ENCODE assay signal across 9 mouse cellular contexts in the genomic region with DNA sequence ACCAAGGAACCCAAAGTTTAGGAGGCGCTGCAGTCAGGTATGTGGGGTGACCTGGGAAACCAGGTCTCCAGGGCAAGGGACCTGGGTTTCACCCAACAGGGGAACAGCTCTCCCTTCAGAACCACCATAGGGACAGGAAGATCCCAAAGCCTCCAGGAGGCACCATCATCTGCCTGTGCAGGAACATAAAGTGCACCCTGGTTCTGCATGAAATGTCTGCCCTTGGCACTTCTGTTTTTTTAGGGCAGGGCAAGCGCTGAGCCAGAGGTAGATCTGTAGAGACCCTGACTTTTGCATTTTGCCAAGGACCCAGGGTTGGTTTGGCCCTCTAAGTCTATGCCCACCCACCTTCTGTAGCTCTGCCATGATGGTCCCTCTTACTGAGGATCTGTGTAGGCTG. TPM values are rescaled to one million over a fixed set of nuclear protein-coding genes. Genes with fewer than 3 reads are reported as not detected.
DNase-seq lines count a peak whose midpoint lies in the region; ATAC-seq and TF ChIP-seq lines count a peak whose summit lies in the region.
"Had no signal": no experiment of that assay in that cellular context is flagged by ENCODE, and none has a peak within 500 bp of the region (broad histone marks: within the 10 kb centered on the region; RNA-seq: fewer than 3 reads in every experiment).

No protein-coding gene starts in this region.

- peak overlapping the region; percentile 97; the same call in 1 of the 2 replicates for H3K27ac ChIP-seq in heart, embryonic 15.5 days
- peak overlapping the region; percentile 91 for H3K27ac ChIP-seq in forebrain, embryonic 15.5 days (replicated peaks)
- H3K27ac ChIP-seq in liver, embryonic 14.5 days: no peak overlapping the region

- H3K4me2 ChIP-seq in heart, embryonic 15.5 days: peak overlapping the region; percentile 90
- H3K4me2 ChIP-seq in forebrain, embryonic 15.5 days (replicated peaks): no peak overlapping the region
- H3K4me2 ChIP-seq in liver, embryonic 14.5 days (ENCODE audit: low read depth): peak overlapping the region; percentile 87

- peak overlapping the region; percentile 91; the same call in 1 of the 2 replicates for H3K9ac ChIP-seq in heart, embryonic 15.5 days
- H3K9ac ChIP-seq in forebrain, embryonic 15.5 days (replicated peaks): no peak overlapping the region
- no peak overlapping the region for H3K9ac ChIP-seq in liver, embryonic 14.5 days (replicated peaks)

- H3K36me3 ChIP-seq in heart, embryonic 15.5 days: peaks cover 36% of the 10 kb centered on the region
- peaks cover 43% of the 10 kb centered on the region for H3K36me3 ChIP-seq in E14TG2a.4 (ENCODE audit: insufficient read depth, low read length)
- peaks cover 43% of the 10 kb centered on the region for H3K36me3 ChIP-seq in forebrain, embryonic 15.5 days
- H3K36me3 ChIP-seq in liver, embryonic 14.5 days (replicated peaks; ENCODE audit: control insufficient read depth, insufficient read depth, low read depth): peaks cover 3% of the 10 kb centered on the region

- H3K9me3 ChIP-seq in heart, embryonic 15.5 days (replicated peaks): no peaks in the 10 kb centered on the region
- no peaks in the 10 kb centered on the region for H3K9me3 ChIP-seq in E14TG2a.4 (ENCODE audit: low read length)
- H3K9me3 ChIP-seq in forebrain, embryonic 15.5 days: no peaks in the 10 kb centered on the region
- H3K9me3 ChIP-seq in liver, embryonic 14.5 days (ENCODE audit: control insufficient read depth, low read length): no peaks in the 10 kb centered on the region
- H3K9me3 ChIP-seq: G1E had no signal

- H3K27me3 ChIP-seq in heart, embryonic 15.5 days: no peaks in the 10 kb centered on the region
- no peaks in the 10 kb centered on the region for H3K27me3 ChIP-seq in E14TG2a.4 (ENCODE audit: insufficient read depth, low read length)
- H3K27me3 ChIP-seq in forebrain, embryonic 15.5 days: no peaks in the 10 kb centered on the region
- no peaks in the 10 kb centered on the region for H3K27me3 ChIP-seq in liver, embryonic 14.5 days (ENCODE audit: control insufficient read depth, insufficient read depth, low read length)

- H3K4me1 ChIP-seq in heart, embryonic 15.5 days (replicated peaks): peaks cover 39% of the 10 kb centered on the region
- peaks cover 28% of the 10 kb centered on the region for H3K4me1 ChIP-seq in E14TG2a.4 (replicated peaks; ENCODE audit: low read depth, low read length)
- H3K4me1 ChIP-seq in forebrain, embryonic 15.5 days: peaks cover 30% of the 10 kb centered on the region
- peaks cover 27 to 39% of the 10 kb centered on the region in 2 experiments for H3K4me1 ChIP-seq in liver, embryonic 14.5 days (replicated peaks; ENCODE audit: control insufficient read depth in 2 of 2, insufficient read depth in 2 of 2, low read length in 1 of 2)

- ATAC-seq in heart, embryonic 15.5 days (replicated peaks; ENCODE audit: insufficient number of reproducible peaks, insufficient read depth, low FRiP score, low read depth): no peak
- ATAC-seq in forebrain, embryonic 15.5 days (replicated peaks): peak; percentile 7; the same call in 1 of the 2 replicates
- ATAC-seq in liver, embryonic 14.5 days (ENCODE audit: insufficient read depth): no peak
- ATAC-seq in activated CD4-positive, CD25-positive, alpha-beta regulatory T cell, adult 4 months: no peak

- peak overlapping the region; percentile 85; the same call in 1 of the 2 replicates for H3K4me3 ChIP-seq in heart, embryonic 15.5 days
- H3K4me3 ChIP-seq in E14TG2a.4 (replicated peaks; ENCODE audit: low read length): peak overlapping the region; percentile 91
- H3K4me3 ChIP-seq in forebrain, embryonic 15.5 days: no peak overlapping the region
- peak overlapping the region in 1 of 2 experiments; percentile 63; a peak in 1 of 4 replicates for H3K4me3 ChIP-seq in liver, embryonic 14.5 days (ENCODE audit: insufficient read depth in 1 of 2, low read depth in 2 of 2, low read length in 2 of 2)

- no peak for TF ChIP-seq CTCF in E14TG2a.4 (conservative IDR thresholded peaks at IDR 0.05; ENCODE audit: low read length)
- TF ChIP-seq CTCF in liver, embryonic 14.5 days (IDR thresholded peaks at IDR 0.05; ENCODE audit: low read depth): no peak

- TF ChIP-seq EP300 in liver, embryonic 14.5 days (IDR thresholded peaks at IDR 0.05; ENCODE audit: low read depth): no peak

- no peak for DNase-seq in heart, adult 8-10 months (ENCODE audit: low spot score)
- DNase-seq in liver, embryonic 14.5 days (ENCODE audit: low read depth in 3 of 3, low spot score in 3 of 3): no peak
- no peak for DNase-seq in testis, postnatal 14 days (ENCODE audit: low spot score)
- no peak for DNase-seq in layer of hippocampus, adult 9-10 months (ENCODE audit: low spot score)

- 79% methylated on average over 2 of the region's 2 CpGs for WGBS in heart, embryonic 15.5 days
- WGBS in forebrain, embryonic 15.5 days: 81% methylated on average over 2 of the region's 2 CpGs
- whole genome bisulfite sequencing in liver, embryonic 14.5 days (ENCODE audit: insufficient replicate concordance): 84% methylated on average over 2 of the region's 2 CpGs

RNA-seq across cellular contexts. Expression of gene Uckl1, which starts 2.3 kb away (rescaled TPM):
- 61.8 and 71.6 TPM in 2 replicates for polyA plus RNA-seq in heart, embryonic 15.5 days (2015; fragmentation: Nextera tagmentation; extraction: Ambion mirVana)
- 10 to 100 TPM; 26.8 to 39.2 (median 35.0) TPM for total RNA-seq in heart, adult 8-10 months (2022)
- polyA plus RNA-seq in forebrain, embryonic 15.5 days (2015; fragmentation: Nextera tagmentation; extraction: Ambion mirVana): 61.0 and 63.8 TPM in 2 replicates
- polyA plus RNA-seq in liver, embryonic 14.5 days (2012; rRNA removed): 30.8 and 33.3 TPM in 2 replicates
- polyA plus RNA-seq in liver, embryonic 14.5 days (2014; fragmentation: Nextera tagmentation; extraction: Ambion mirVana): 18.7 and 21.6 TPM in 2 replicates
- 100 to 1,000 TPM; 111 to 136 TPM for polyA plus RNA-seq in activated CD4-positive, CD25-positive, alpha-beta regulatory T cell, adult 4 months (2017; shearing (Covaris generic))

RNA-seq across cellular contexts. Expression of gene Prpf6, which starts 9.3 kb away (rescaled TPM):
- polyA plus RNA-seq in heart, embryonic 15.5 days (2015; fragmentation: Nextera tagmentation; extraction: Ambion mirVana): 38.9 and 45.5 TPM in 2 replicates
- total RNA-seq in heart, adult 8-10 months (2022): 10 to 100 TPM; 34.3 to 42.6 (median 35.0) TPM
- polyA plus RNA-seq in forebrain, embryonic 15.5 days (2015; fragmentation: Nextera tagmentation; extraction: Ambion mirVana): 72.1 and 75.4 TPM in 2 replicates
- polyA plus RNA-seq in liver, embryonic 14.5 days (2012; rRNA removed): 9.5 and 15.7 TPM in 2 replicates
- 22.3 and 25.9 TPM in 2 replicates for polyA plus RNA-seq in liver, embryonic 14.5 days (2014; fragmentation: Nextera tagmentation; extraction: Ambion mirVana)
- polyA plus RNA-seq in activated CD4-positive, CD25-positive, alpha-beta regulatory T cell, adult 4 months (2017; shearing (Covaris generic)): 10 to 100 TPM; 69.3 to 69.5 TPM

RNA-seq across cellular contexts. Expression of gene Zfp512b, which starts 10.2 kb away (rescaled TPM):
- polyA plus RNA-seq in heart, embryonic 15.5 days (2015; fragmentation: Nextera tagmentation; extraction: Ambion mirVana): 23.1 and 35.8 TPM in 2 replicates
- total RNA-seq in heart, adult 8-10 months (2022): 10 to 100 TPM; 11.0 to 18.7 (median 14.0) TPM
- 76.5 and 83.7 TPM in 2 replicates for polyA plus RNA-seq in forebrain, embryonic 15.5 days (2015; fragmentation: Nextera tagmentation; extraction: Ambion mirVana)
- polyA plus RNA-seq in liver, embryonic 14.5 days (2012; rRNA removed): 8.8 and 9.5 TPM in 2 replicates
- 4.4 and 6.5 TPM in 2 replicates for polyA plus RNA-seq in liver, embryonic 14.5 days (2014; fragmentation: Nextera tagmentation; extraction: Ambion mirVana)
- 10 to 100 TPM; 20.3 to 26.9 TPM for polyA plus RNA-seq in activated CD4-positive, CD25-positive, alpha-beta regulatory T cell, adult 4 months (2017; shearing (Covaris generic))

RNA-seq across cellular contexts. Expression of gene Samd10, which starts 16.7 kb away (rescaled TPM):
- 9.6 and 14.9 TPM in 2 replicates for polyA plus RNA-seq in heart, embryonic 15.5 days (2015; fragmentation: Nextera tagmentation; extraction: Ambion mirVana)
- total RNA-seq in heart, adult 8-10 months (2022): 1 to 10 TPM; 1.2 to 1.6 (median 1.5) TPM
- 110 and 112 TPM in 2 replicates for polyA plus RNA-seq in forebrain, embryonic 15.5 days (2015; fragmentation: Nextera tagmentation; extraction: Ambion mirVana)
- 1.6 TPM in 2 replicates for polyA plus RNA-seq in liver, embryonic 14.5 days (2012; rRNA removed)
- polyA plus RNA-seq in liver, embryonic 14.5 days (2014; fragmentation: Nextera tagmentation; extraction: Ambion mirVana): 1.5 TPM in 2 replicates
- 10 to 100 TPM in 1 of 2 experiments, 1 to 10 TPM in 1; 8.7 to 12.5 TPM for polyA plus RNA-seq in activated CD4-positive, CD25-positive, alpha-beta regulatory T cell, adult 4 months (2017; shearing (Covaris generic))
